Mouse (Mus musculus): Measurements from ENCODE around the gene Shkbp1.

Gene Shkbp1

GRCm38 (mm10) chr7:27355745-27356240 lies at the start of gene Shkbp1:
Gene Shkbp1 (minus strand): TSS chr7:27356019.
- DNase-seq (ENCODE audit: low spot score): peak; percentile 66

- no peak for DNase-seq (ENCODE audit: low spot score)
These were observed 48.6 kb upstream of the Shkbp1 start for GRCm38 (mm10) chr7:27404203-27404942.

GRCm38 (mm10) chr7:27402675-27403074 lies 46.9 kb upstream of the Shkbp1 start:
- DNase-seq (ENCODE audit: low spot score): peak; percentile 61

- no peak for DNase-seq (ENCODE audit: low spot score)
These were observed 44.7 kb upstream of the Shkbp1 start for GRCm38 (mm10) chr7:27400545-27400944.

DNA sequence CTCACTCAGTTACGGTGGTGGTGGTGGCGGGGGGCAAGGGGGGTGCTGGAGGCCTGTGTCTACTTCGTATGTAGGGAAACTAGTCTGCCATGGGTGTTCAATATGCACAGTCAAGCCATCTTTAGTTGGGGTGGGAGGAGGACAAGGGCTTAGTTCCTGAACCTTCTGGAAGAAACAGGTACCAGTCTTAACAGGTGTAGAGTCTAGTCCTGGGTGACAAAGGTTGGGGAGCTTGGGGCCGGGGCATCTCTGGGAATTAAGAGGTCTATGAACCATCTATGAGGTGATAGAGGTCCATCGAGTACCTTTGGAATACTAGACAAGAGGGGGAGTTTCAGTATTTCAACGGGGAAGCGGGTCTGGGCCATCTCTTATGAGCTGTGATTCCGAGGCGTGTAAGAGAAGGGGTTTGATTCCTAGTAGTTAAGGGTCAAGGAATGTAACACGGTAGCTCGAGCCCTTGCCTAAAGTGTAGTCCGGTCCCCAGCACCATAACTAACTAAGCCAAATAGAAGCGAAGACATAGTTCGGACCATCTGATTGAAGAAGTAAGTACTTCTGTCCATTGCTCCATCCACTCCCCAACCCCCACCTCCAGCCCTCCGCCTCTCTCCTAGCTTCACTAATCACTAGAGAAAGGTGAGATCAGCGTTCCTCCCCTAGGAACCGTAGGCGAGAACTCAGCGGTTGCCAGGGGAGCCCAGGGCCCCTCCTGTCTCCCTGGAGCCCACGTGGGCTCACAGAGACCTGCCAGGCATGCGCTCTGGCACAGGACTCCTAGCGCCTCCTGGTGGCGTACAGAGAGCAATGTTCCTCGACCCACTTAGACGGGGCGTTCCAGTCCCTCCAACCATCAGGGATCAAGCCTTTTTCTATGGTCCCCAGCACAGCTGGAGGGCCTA lies 41.5 kb upstream of the Shkbp1 start:
- DNase-seq (ENCODE audit: low spot score): peak; percentile 27

GRCm38 (mm10) chr7:27396184-27397047 lies 40.6 kb upstream of the Shkbp1 start:
- DNase-seq (ENCODE audit: low spot score): no peak

DNA sequence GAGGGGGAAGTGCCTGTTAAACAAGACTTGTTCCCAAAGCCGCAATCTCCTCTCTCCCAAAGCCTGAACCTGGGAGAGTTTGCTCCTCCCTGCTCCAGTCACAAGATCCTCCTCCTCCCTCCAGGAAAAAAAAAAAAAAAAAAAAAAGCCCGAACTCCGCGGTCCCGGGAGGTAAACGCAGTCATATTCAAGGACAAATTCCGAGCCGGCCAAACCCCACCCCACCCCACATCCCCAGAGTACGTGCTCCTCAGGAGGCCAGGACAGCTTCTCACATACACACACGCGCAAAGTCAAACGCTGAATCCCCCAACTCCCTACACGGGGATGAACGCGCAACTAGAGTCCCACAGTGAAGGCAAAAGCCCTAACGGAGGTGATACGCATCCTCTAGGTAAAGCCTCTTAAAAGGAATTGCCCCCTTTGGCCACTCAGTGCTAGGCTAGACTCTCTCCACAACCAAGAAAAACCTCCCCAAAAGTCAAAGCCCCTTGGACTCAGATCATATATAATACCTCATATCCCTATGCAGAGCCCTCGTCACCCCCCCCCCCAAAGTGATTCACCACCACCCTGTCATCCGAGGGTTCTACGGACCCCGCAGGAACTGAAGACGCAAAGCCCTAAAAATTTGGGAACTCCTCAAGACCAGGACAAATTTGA lies 39.8 kb upstream of the Shkbp1 start:
- no peak for DNase-seq (ENCODE audit: low spot score)

DNA sequence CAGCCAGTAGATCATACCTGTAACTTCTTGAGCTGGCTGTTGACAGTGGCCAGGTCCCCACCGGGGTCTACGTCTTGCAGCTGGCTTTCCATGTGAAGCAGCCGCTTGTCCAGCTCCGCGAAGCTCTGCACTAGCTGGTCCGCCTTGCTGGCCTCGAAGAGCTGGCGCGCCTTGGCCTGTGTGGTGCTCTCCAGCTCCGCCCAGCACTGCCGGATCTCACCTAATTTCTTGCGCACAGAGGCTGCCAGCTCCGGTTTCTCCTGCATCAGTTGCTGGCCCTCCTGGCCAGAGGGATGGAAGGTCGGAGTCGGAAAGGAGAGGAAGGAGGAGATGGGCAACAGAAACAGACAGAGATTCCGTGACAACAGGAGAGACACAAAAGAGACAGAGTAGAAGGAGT lies 35.6 kb upstream of the Shkbp1 start:
- no peak for DNase-seq (ENCODE audit: low spot score)

DNA sequence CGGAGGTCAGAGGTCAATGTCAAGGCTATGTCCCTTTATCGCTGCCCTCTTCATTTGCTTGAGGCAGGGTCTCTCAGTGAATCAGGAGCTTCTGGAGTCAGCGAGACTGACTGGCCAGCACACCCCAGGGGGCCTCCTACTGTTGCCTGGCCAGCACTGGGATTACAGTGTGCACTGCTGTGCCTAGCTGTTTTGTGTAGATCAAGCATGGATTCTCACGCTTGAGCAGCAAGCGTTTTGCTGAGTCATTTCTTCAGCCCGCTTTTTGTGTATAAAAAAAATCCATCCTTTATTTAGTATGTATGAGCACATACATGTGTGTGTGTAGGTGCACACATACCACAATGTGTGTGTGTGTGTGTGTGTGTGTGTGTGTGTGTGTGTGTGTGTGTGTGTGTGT lies 33.4 kb upstream of the Shkbp1 start:
- no peak for DNase-seq (ENCODE audit: low spot score)

- DNase-seq (ENCODE audit: low spot score): peak; percentile 58
These were observed 28.9 kb upstream of the Shkbp1 start for GRCm38 (mm10) chr7:27384731-27385130.

- no peak for DNase-seq (ENCODE audit: low spot score)
These were observed 28.3 kb upstream of the Shkbp1 start for GRCm38 (mm10) chr7:27384134-27384533.

- DNase-seq (ENCODE audit: low spot score): no peak
These were observed 27.4 kb upstream of the Shkbp1 start for GRCm38 (mm10) chr7:27383233-27383632.

DNA sequence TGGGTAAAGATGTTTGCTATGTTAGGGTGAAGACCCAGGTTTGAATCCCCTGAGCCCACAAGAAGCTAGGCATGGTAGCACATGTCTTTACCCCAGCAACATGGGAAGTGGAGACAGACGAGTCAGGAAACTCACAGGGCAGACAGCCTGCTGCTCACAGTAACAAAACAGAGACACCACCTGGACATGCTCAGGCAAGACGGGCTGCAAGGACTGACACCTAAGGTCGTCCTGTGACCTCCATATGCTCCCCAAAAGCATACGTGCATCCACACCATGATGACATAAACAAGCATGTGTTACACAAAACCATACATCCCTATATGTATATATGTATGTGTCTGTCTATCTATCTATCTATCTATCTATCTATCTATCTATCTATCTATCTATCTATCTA lies 25.7 kb upstream of the Shkbp1 start:
- DNase-seq (ENCODE audit: low spot score): no peak

DNA sequence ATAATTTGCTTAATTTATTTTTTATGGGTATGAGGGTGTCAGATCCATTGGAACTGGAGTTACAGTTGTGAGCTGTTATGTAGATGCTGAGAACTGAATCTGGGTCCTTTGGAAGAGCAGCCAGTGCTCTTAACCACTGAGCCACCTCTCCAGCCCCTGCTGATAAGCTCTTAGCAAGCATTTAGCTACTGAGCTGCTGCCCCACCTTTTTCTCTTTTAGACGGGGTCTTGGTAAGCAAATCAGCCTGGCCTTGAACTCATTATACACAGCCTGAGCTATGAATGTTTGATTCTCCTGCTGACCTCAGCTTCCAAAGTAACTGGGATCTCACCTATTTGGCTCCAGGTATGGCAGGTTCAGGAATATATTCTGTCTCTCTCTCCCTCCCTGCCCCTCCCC lies 25.2 kb upstream of the Shkbp1 start:
- no peak for DNase-seq (ENCODE audit: low spot score)

- no peak for DNase-seq (ENCODE audit: low spot score)
These were observed 24.0 kb upstream of the Shkbp1 start for GRCm38 (mm10) chr7:27379836-27380235.

- DNase-seq (ENCODE audit: low spot score): no peak
These were observed 22.6 kb upstream of the Shkbp1 start for GRCm38 (mm10) chr7:27378431-27378830.

GRCm38 (mm10) chr7:27375274-27375673 lies 19.5 kb upstream of the Shkbp1 start:
- no peak for DNase-seq (ENCODE audit: low spot score)

DNA sequence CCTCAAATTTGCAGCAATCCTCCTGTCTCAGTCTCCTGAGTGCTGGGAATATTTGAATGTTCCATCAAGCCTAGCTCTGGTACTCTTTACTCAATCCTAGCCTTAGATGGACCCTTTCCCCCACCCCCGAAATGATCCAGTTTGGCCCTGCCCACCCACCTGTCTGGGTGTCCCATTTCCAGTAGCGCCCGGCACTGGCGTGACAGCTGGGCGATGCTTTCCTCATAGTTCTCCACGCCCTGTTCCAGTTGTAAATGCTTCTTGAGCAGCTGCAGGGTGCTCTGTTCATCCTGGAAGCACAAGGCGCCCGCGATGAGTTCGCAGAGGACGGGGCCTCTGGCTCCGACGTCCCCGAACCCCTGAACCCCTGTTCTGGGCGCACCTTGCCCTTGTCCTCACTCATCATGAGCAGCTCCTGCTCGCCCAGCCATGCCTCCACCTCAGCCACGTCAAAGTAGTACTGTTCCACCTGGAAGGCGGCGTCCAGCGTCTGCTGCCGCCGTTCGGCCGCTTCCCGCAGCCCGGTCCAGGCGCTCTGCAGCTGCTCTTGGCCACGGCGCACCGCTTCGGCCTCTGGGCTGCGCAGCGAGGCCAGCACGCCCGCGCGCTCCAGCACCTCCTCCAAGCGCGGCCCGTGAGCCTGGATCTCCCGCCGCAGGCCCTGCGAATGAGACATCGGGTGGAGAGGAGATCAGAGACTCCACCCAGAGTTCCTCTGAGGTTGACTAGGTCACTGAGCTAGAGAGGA lies 16.1 kb upstream of the Shkbp1 start:
- DNase-seq (ENCODE audit: low spot score): no peak

DNA sequence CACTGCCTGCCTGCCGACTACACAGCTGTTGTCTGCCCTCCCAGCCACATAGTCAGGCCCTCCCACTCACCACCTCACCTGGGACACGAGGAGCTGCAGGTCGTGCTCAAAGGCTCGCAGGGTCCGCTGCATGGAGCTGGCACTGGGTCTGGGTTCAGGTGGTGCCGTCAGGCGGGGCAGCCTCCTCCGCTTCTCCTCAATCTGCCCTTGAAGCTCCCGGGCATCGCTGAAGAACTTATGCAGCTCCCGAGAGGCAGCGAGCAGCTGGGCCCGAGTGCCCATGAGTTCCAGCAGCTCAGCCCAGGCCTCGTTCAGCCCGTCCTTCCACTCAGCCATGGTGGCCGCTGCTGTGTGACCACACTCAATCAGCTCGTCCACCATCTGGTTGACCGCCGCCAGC lies 13.3 kb upstream of the Shkbp1 start:
- no peak for DNase-seq (ENCODE audit: low spot score)

DNA sequence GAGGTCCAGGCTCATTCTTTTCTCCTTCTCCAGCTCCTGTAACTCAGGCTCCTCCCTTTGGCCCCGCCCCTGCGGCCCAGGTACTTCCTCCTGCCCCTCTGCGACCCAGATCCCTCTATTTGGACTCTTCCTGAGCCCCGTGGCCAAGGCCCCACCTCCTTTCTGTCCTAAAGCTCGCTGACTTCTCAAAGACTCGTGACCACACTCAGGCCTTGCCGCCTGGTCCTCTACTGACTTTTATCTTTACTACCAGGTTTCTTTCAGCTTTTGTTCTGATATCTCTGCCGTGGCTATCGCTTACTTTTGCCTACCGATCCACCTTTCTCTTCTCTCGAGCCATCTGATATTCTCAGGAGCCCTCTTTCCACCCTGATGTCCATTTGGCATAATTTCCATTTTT lies 12.2 kb upstream of the Shkbp1 start:
- DNase-seq (ENCODE audit: low spot score): no peak

Data from ovary, postnatal 14 days (tissue).